Mouse (Mus musculus) embryonic facial prominence, embryonic 10.5 days (tissue): ENCODE measurements at regions not wholly inside any gene's neighbourhood (a gene's known extent, or its start where the extent isn't known, plus 50 kb on each side); places are given as distances from the start of the nearest gene placed in this dataset.

Experiments
- DNase-seq: peaks from one replicate; pipeline ENCODE4 v3.0.0-alpha.2; 2017; ENCODE audit warnings: low spot score
- H3K27ac ChIP-seq: fragments of 300-500 bp; sonication (generic); replicated peaks from 2 replicates; pipeline ENCODE4 v1.5.1; 2016; ENCODE audit warnings: mild to moderate bottlenecking
- H3K27me3 ChIP-seq: fragments of 300-500 bp; sonication (generic); replicated peaks from 2 replicates; pipeline ENCODE4 v1.6.1; 2016; ENCODE audit warnings: low read depth, mild to moderate bottlenecking; ENCODE audit not compliant: poor library complexity, severe bottlenecking
- H3K36me3 ChIP-seq: fragments of 300-500 bp; sonication (generic); replicated peaks from 2 replicates; pipeline ENCODE4 v1.6.1; 2016; ENCODE audit warnings: mild to moderate bottlenecking, moderate library complexity
- H3K4me1 ChIP-seq: fragments of 300-500 bp; sonication (generic); 2 replicates; pipeline ENCODE4 v1.6.1; 2016
- H3K4me3 ChIP-seq: fragments of 300-500 bp; sonication (generic); 2 replicates; pipeline ENCODE4 v1.5.1; 2016; ENCODE audit warnings: mild to moderate bottlenecking, moderate library complexity
- H3K9me3 ChIP-seq: fragments of 300-500 bp; sonication (generic); 2 replicates; pipeline ENCODE4 v1.6.1; 2016; ENCODE audit warnings: mild to moderate bottlenecking
- WGBS: fragments of 180-500 bp; shearing (Covaris S2); methylation state at CpG from one replicate; pipeline ENCODE4 v1.1.7; 2016; 5-methylcytosine and 5-hydroxymethylcytosine counted together

DNA sequence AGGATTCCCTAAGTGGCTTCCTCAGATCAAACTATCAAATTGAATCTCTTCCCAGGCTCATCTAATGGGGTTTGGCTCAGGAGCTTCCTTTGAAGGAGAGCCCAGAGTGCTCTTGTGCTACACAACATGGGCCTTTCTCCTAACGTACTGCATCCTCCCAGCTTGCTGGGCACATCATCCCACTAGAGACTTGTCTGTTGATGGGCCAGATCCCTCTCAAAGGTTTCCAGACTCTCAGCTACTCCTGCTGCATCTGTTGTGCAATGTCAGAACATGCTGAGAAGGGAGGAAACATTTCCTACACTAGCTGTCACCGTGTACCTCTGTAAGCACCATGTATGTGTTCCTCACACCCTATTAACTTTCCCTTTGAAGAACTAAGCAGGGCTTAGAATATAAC, 605.0 kb upstream of the Adamts9 start:
- no peak for DNase-seq
- 89% methylated on average over 2 of the region's 2 CpGs for WGBS
- no peaks in the 10 kb centered on the region for H3K27me3 ChIP-seq

GRCm38 (mm10) chr6:93544246-93544645, 601.0 kb upstream of the Adamts9 start:
- WGBS = 49% methylated on average over 1 of the region's 1 CpGs
- Histone ChIP-seq H3K36me3 (no peaks in the 10 kb centered on the region), H3K27ac (no peak overlapping the region), H3K27me3 (no peaks in the 10 kb centered on the region), H3K4me3 (no peak overlapping the region), H3K9me3 (no peaks in the 10 kb centered on the region), H3K4me1 (peaks cover 14% of the 10 kb centered on the region; the same call in 1 of the 2 replicates)
- DNase-seq = no peak

More for the DNA sequence above, 605.0 kb upstream of the Adamts9 start:
- Histone ChIP-seq H3K4me1 (peaks cover 8% of the 10 kb centered on the region; the same call in 1 of the 2 replicates), H3K27ac (no peak overlapping the region), H3K4me3 (no peak overlapping the region), H3K36me3 (no peaks in the 10 kb centered on the region), H3K9me3 (no peaks in the 10 kb centered on the region)

- no peak for DNase-seq
- 46% methylated on average over 15 of the region's 15 CpGs for WGBS
- Histone ChIP-seq H3K27me3 (no peaks in the 10 kb centered on the region), H3K27ac (no peak overlapping the region), H3K4me3 (no peak overlapping the region), H3K4me1 (peaks cover 14% of the 10 kb centered on the region; the same call in 1 of the 2 replicates), H3K36me3 (no peaks in the 10 kb centered on the region), H3K9me3 (no peaks in the 10 kb centered on the region)
Observed at GRCm38 (mm10) chr6:93543354-93544129, 600.2 kb upstream of the Adamts9 start.

DNA sequence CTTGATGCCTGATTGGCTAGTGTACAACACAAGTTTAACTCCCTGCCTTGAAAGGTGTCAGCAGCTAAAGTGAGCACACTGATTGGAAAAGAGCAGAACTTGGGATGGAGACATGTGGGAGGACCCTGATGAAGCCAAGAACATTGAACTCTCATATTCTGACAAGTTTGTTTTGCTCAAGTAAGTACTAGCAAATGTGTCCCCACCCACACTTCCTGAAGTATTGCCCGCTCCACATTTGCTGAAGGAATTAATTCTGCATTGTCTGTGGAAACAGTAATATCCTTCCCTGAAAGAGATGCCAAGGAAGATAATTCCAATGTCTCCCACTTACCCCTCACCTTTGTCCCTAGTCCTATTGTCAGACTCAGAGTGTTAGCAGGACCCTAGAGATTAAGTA, 596.3 kb upstream of the Adamts9 start:
- no peak for DNase-seq
- no peaks in the 10 kb centered on the region for H3K9me3 ChIP-seq
- H3K27ac ChIP-seq = no peak overlapping the region
- no peaks in the 10 kb centered on the region for H3K36me3 ChIP-seq
- peaks cover 22% of the 10 kb centered on the region for H3K4me1 ChIP-seq
- WGBS = 92% methylated on average over 1 of the region's 1 CpGs
- no peak overlapping the region for H3K4me3 ChIP-seq
- H3K27me3 ChIP-seq = no peaks in the 10 kb centered on the region

- H3K27ac ChIP-seq = no peak overlapping the region
- H3K36me3 ChIP-seq = no peaks in the 10 kb centered on the region
- DNase-seq = no peak
- peaks cover 20% of the 10 kb centered on the region for H3K4me1 ChIP-seq
- H3K4me3 ChIP-seq = no peak overlapping the region
- H3K9me3 ChIP-seq = no peaks in the 10 kb centered on the region
- no peaks in the 10 kb centered on the region for H3K27me3 ChIP-seq
- 76% methylated on average over 4 of the region's 4 CpGs for WGBS
Observed at GRCm38 (mm10) chr6:93539171-93539570, 595.9 kb upstream of the Adamts9 start.

- 83% methylated on average over 1 of the region's 1 CpGs for WGBS
- Histone ChIP-seq H3K27ac (no peak overlapping the region), H3K4me1 (peaks cover 10% of the 10 kb centered on the region), H3K36me3 (no peaks in the 10 kb centered on the region), H3K27me3 (no peaks in the 10 kb centered on the region), H3K9me3 (no peaks in the 10 kb centered on the region), H3K4me3 (no peak overlapping the region)
- DNase-seq = no peak
Observed at GRCm38 (mm10) chr6:93537971-93538370, 594.7 kb upstream of the Adamts9 start.

GRCm38 (mm10) chr6:93537126-93537525, 593.8 kb upstream of the Adamts9 start:
- H3K9me3 ChIP-seq = no peaks in the 10 kb centered on the region
- DNase-seq = no peak
- H3K27ac ChIP-seq = no peak overlapping the region
- H3K4me3 ChIP-seq = no peak overlapping the region
- H3K4me1 ChIP-seq = peaks cover 8% of the 10 kb centered on the region
- H3K27me3 ChIP-seq = no peaks in the 10 kb centered on the region
- no peaks in the 10 kb centered on the region for H3K36me3 ChIP-seq
- 88% methylated on average over 1 of the region's 1 CpGs for WGBS

GRCm38 (mm10) chr6:93513818-93514217, 570.5 kb upstream of the Adamts9 start:
- no peak overlapping the region for H3K27ac ChIP-seq
- H3K4me3 ChIP-seq = no peak overlapping the region
- H3K4me1 ChIP-seq = 0 out of 2 replicates have a peak, but pooled peaks cover 5% of the 10 kb centered on the region
- H3K27me3 ChIP-seq = no peaks in the 10 kb centered on the region; the same call in 1 of the 2 replicates
- no peaks in the 10 kb centered on the region for H3K9me3 ChIP-seq
- DNase-seq = no peak
- H3K36me3 ChIP-seq = no peaks in the 10 kb centered on the region
- 93% methylated on average over 2 of the region's 2 CpGs for WGBS

DNA sequence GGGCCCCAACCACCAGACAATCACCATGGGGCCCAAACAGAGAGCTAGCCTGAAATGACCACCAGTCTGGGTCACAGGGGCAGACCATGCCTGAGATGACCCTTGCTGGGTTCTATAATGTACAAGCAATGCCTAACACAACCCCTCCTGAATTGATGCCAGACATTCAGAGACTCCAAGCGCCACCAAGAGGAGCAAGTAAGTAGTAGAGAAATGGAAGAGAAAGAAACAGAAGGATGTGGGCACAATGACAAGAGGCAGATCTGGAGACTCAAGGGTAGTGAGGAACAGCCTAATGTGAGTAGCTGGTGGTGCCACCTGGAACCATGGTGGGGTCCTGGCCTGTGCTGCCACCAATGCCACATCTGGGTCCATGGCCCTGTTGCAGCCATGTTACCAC, 566.6 kb upstream of the Adamts9 start:
- H3K27me3 ChIP-seq = no peaks in the 10 kb centered on the region; the same call in 1 of the 2 replicates
- H3K4me3 ChIP-seq = no peak overlapping the region
- no peak for DNase-seq
- H3K4me1 ChIP-seq = peaks cover 5% of the 10 kb centered on the region; the same call in 1 of the 2 replicates
- WGBS = 29% methylated on average over 1 of the region's 1 CpGs
- H3K9me3 ChIP-seq = no peaks in the 10 kb centered on the region
- H3K36me3 ChIP-seq = no peaks in the 10 kb centered on the region
- H3K27ac ChIP-seq = no peak overlapping the region

DNA sequence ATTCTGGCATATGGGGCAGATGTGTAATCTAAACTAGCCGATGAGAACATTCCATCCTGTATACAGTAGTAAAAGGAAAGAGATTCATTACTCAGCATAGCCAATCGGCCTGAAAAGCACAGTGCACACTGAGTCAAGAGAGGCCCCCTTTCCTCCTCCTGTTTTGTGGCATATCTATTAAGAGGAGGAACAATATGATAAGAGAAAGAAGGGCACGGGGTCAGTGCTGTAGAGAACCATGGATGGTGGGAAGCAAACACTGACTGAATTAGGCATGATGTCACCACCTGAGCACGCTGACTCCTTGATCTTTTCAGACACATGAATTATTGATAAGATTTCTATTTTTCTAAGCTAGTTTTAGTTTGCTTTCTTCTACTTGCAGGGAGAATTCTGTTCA, 554.5 kb upstream of the Adamts9 start:
- Histone ChIP-seq H3K27ac (no peak overlapping the region), H3K9me3 (no peaks in the 10 kb centered on the region; the same call in 1 of the 2 replicates), H3K4me3 (no peak overlapping the region), H3K27me3 (no peaks in the 10 kb centered on the region), H3K36me3 (no peaks in the 10 kb centered on the region), H3K4me1 (no peaks in the 10 kb centered on the region)
- DNase-seq = no peak
- WGBS = 87% methylated on average over 4 of the region's 4 CpGs

GRCm38 (mm10) chr6:93488441-93488955, 545.2 kb upstream of the Adamts9 start:
- Histone ChIP-seq H3K27me3 (no peaks in the 10 kb centered on the region), H3K4me1 (no peaks in the 10 kb centered on the region), H3K4me3 (no peak overlapping the region), H3K9me3 (no peaks in the 10 kb centered on the region; the same call in 1 of the 2 replicates), H3K36me3 (no peaks in the 10 kb centered on the region), H3K27ac (no peak overlapping the region)
- no peak for DNase-seq
- WGBS = 85% methylated on average over 2 of the region's 2 CpGs

DNA sequence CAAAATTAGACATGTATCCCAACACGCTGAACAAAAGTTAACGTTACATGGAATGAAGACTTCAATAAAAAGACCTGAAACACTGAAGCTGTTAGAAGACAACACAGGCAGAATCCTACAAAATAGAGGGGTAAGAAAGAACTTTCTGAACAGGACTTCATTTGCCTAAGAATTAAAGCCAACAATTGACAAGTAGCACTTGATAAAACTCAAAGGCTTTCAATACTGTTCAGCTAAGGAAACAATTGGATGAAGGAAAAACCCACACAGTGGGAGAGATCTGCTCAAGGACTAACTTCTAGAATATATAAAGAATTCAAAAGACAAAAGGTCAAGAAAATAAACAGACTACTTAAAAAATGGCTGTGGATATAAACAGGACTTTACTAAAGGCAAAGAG, 535.2 kb upstream of the Adamts9 start:
- H3K27ac ChIP-seq = no peak overlapping the region
- no peak for DNase-seq

GRCm38 (mm10) chr6:93474981-93475380, 531.7 kb upstream of the Adamts9 start:
- Histone ChIP-seq H3K27me3 (no peaks in the 10 kb centered on the region), H3K36me3 (no peaks in the 10 kb centered on the region)

More for the DNA sequence above, 535.2 kb upstream of the Adamts9 start:
- Histone ChIP-seq H3K4me3 (no peak overlapping the region), H3K4me1 (no peaks in the 10 kb centered on the region), H3K27me3 (no peaks in the 10 kb centered on the region), H3K9me3 (no peaks in the 10 kb centered on the region), H3K36me3 (no peaks in the 10 kb centered on the region)
- WGBS = 87% methylated on average over 2 of the region's 2 CpGs

More at GRCm38 (mm10) chr6:93474981-93475380, 531.7 kb upstream of the Adamts9 start:
- Histone ChIP-seq H3K27ac (no peak overlapping the region), H3K4me3 (no peak overlapping the region), H3K9me3 (no peaks in the 10 kb centered on the region), H3K4me1 (peaks cover 9% of the 10 kb centered on the region; the same call in 1 of the 2 replicates)
- no peak for DNase-seq
- WGBS = 43% methylated on average over 1 of the region's 1 CpGs
